Mouse (Mus musculus): Measurements from ENCODE around the gene Usp30.
A peak's percentile ranks its signal among the peaks of the same experiment; 100 is the strongest.

DNA sequence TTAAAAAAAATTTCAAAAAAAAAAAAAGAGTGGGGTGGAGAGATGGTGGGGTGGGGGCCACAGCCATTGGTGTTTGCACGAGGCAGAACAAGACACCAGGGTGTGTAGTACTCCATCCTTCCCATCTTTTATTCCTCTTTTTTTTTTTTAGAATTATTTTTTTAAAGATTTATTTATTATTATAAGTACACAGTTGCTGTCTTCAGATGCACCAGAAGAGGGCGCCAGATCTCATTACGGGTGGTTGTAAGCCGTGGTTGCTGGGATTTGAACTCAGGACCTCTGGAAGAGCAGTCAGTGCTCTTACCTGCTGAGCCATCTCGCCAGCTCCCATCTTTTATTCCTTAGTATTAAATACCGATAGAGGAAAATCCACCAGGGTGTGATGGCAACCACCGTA lies 108.2 kb downstream of the Usp30 start:
- no peak for TF ChIP-seq POLR2A (IDR thresholded peaks at IDR 0.05; ENCODE audit: low read depth, low read length)
- TF ChIP-seq CTCF (IDR thresholded peaks at IDR 0.05; ENCODE audit: extremely low read depth, insufficient read length, insufficient replicate concordance, low read depth, low read length): peak; percentile 36; the same call in 1 of the 2 replicates
